Mouse (Mus musculus) testis, adult 2 months (tissue): Measurements from ENCODE around the gene Tnk1. TPM values are rescaled to one million over a fixed set of nuclear protein-coding genes. Genes with fewer than 3 reads are reported as not detected.

Source experiments
- H3K27ac ChIP-seq: fragments of 200-500 bp; 2 replicates; pipeline ENCODE4 v1.5.1; 2012; ENCODE audit warnings: low read depth, low read length; ENCODE audit not compliant: control insufficient read depth, insufficient read depth
- H3K27me3 ChIP-seq: fragments of 200-500 bp; 2 replicates; pipeline ENCODE4 v1.6.1; 2012; ENCODE audit warnings: mild to moderate bottlenecking, low read length, moderate library complexity; ENCODE audit not compliant: control insufficient read depth, insufficient read depth
- H3K36me3 ChIP-seq: fragments of 200-500 bp; 2 replicates; pipeline ENCODE4 v1.6.1; 2012; ENCODE audit warnings: mild to moderate bottlenecking, low read length; ENCODE audit not compliant: control insufficient read depth, insufficient read depth
- H3K4me1 ChIP-seq: fragments of 200-500 bp; 2 replicates; pipeline ENCODE4 v1.6.1; 2012; ENCODE audit warnings: low read length; ENCODE audit not compliant: control insufficient read depth, insufficient read depth
- H3K4me3 ChIP-seq: fragments of 200-500 bp; 2 replicates; pipeline ENCODE4 v1.5.1; 2012; ENCODE audit warnings: low read depth, mild to moderate bottlenecking, low read length, moderate library complexity, mixed read lengths; ENCODE audit not compliant: control insufficient read depth
- CTCF ChIP-seq: fragments of 200-500 bp; IDR thresholded peaks from 2 replicates; pipeline ENCODE4 v1.5.1; 2012; ENCODE audit warnings: low read depth, mild to moderate bottlenecking, inconsistent platforms, low read length, moderate library complexity; ENCODE audit not compliant: control insufficient read depth, insufficient read depth, insufficient replicate concordance
- POLR2A ChIP-seq: fragments of 200-500 bp; IDR thresholded peaks from 2 replicates; pipeline ENCODE4 v1.6.1; 2012; ENCODE audit warnings: low read depth, mild to moderate bottlenecking, inconsistent platforms, low read length, moderate library complexity; ENCODE audit not compliant: control insufficient read depth
- polyA plus RNA-seq: library from polyadenylated mRNA; depleted of rRNA; stranded (reverse); fragments of >200 nt; gene quantifications from 2 replicates; pipeline ENCODE4 v1.2.3, GENCODE M21; 2012

Tnk1 gene
- polyA plus RNA-seq, 1 experiment, result 1.6 TPM

DNA sequence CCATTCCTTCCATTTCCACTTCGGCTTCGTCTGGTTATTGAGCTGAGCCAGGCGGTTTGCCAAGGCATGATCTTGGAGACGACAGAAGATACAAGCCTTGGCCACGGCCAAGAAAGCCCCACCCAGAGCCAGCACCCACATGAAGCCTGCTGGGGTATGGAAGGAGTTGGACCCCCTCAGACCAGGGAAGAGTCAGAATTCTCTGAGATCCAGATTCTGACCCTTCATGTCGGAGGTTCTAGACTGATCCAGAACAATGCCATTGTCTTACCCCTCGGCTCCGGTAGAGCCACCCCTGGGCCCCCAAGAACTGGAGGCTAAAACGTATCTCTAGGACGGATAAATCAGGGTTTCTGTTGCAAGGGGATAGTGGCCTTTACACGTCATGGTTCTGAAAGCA lies 19.3 kb upstream of the Tnk1 start, which contains the start of gene Tmem95:
TSS of gene Tmem95 (minus strand) at position 141 of the 400 bp plus-strand sequence.
- H3K27ac ChIP-seq, result no peak within 1 kb of the TSS

DNA sequence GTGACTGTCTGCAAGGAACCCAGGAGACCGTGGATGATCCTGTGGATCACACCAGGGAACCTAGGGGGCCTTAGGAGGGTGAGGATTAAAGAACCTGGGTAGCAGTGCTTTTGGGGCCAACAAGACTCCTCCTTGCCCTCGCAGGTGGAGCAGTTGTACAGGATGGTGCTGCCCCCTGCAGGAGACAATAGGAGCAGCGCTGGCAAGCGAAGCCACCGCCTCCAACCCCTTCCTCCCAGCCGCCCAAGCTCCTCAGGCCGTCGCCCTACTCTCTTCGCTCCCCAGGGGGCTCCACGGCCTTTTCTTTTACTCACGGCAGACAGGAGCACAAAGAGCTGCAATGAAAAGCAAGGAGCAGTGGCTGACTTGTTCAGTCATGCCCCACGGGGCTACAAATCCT lies 18.3 kb upstream of the Tnk1 start:
- TF ChIP-seq CTCF (peak; percentile 94), POLR2A (no peak)
- Histone ChIP-seq H3K36me3 (no peaks in the 10 kb centered on the region), H3K4me1 (peaks cover 32% of the 10 kb centered on the region), H3K27me3 (no peaks in the 10 kb centered on the region), H3K27ac (no peak overlapping the region), H3K4me3 (peak overlapping the region; percentile 81)

More for the DNA sequence above, 19.3 kb upstream of the Tnk1 start, which contains the start of gene Tmem95:
- Histone ChIP-seq H3K4me3 (peak within 1 kb of the TSS; percentile 81), H3K27me3 (no peaks in the 10 kb centered on the region), H3K36me3 (no peaks in the 10 kb centered on the region), H3K4me1 (peaks cover 35% of the 10 kb centered on the region)
- TF ChIP-seq CTCF (no peak), POLR2A (0 out of 2 replicates have a peak, but pooled peaks have one; percentile 35)

DNA sequence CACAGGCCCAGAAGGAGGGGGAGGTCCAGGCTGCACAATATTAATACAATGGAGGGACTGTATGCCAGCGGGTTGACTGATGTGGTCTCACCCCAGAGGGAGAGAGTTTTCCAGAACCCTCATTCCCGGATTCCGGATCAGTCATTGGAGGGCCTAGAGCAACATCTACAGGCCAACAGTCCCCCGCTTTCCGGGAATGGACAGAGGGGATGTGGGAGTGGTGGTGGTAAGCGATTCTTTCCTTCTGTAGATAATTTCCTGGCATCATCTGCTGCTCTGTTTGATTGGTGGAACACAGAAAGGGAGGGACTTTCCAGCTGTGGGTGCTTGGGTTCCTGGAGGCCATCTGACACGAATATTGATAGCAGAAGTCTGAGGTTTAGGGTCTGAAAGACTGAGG lies 17.7 kb upstream of the Tnk1 start:
- Histone ChIP-seq H3K27ac (no peak overlapping the region), H3K4me3 (peak overlapping the region; percentile 81), H3K4me1 (peaks cover 26% of the 10 kb centered on the region), H3K36me3 (no peaks in the 10 kb centered on the region), H3K27me3 (no peaks in the 10 kb centered on the region)
- no peak for TF ChIP-seq CTCF
- no peak for TF ChIP-seq POLR2A

DNA sequence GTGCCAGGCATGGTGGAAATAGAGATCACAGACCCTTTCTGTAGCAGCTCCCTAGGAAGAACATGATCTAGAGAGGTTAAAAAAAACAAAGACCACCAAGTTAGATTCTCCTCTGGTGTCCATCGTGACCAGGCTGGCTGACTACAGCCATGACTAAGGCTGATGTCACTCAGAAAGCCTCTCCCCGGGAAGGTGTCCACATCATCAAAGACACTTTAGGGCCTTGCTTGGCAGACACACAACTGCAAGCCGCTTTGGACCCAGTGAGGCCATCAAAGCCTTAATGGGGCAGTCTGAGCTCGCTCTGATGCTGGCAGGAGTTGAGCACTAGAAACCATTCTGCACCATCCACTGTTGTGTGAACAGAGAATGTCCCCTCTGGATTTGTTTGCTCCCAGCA lies 13.9 kb upstream of the Tnk1 start:
- no peak for TF ChIP-seq CTCF
- no peak for TF ChIP-seq POLR2A
- H3K4me3 ChIP-seq, result no peak overlapping the region

DNA sequence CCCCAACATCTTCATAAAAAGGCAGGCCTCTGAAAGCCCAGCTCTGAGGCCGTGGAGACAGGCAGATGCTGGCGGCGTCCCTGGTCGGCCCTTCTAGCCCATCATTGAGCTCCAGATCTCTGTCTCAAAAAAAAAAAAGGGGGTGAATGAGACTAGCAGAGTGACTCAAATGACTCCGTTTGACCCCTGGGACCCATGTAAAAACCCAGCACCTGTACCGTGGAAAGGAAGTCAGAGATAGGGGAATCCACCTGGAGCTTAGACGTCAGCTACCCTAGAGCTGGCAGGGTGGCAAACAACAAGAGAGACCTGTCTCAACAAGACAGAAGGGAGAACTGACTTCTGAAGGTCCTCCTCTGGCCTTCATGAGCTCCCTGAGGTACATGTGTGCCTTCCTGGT lies 13.3 kb upstream of the Tnk1 start:
- Histone ChIP-seq H3K4me3 (no peak overlapping the region), H3K27me3 (no peaks in the 10 kb centered on the region), H3K36me3 (no peaks in the 10 kb centered on the region), H3K4me1 (peaks cover 7% of the 10 kb centered on the region), H3K27ac (no peak overlapping the region)
- no peak for TF ChIP-seq CTCF
- TF ChIP-seq POLR2A, result no peak

More for the DNA sequence above, 13.9 kb upstream of the Tnk1 start:
- H3K36me3 ChIP-seq, result no peaks in the 10 kb centered on the region
- peaks cover 10% of the 10 kb centered on the region for H3K4me1 ChIP-seq
- no peaks in the 10 kb centered on the region for H3K27me3 ChIP-seq
- no peak overlapping the region for H3K27ac ChIP-seq

DNA sequence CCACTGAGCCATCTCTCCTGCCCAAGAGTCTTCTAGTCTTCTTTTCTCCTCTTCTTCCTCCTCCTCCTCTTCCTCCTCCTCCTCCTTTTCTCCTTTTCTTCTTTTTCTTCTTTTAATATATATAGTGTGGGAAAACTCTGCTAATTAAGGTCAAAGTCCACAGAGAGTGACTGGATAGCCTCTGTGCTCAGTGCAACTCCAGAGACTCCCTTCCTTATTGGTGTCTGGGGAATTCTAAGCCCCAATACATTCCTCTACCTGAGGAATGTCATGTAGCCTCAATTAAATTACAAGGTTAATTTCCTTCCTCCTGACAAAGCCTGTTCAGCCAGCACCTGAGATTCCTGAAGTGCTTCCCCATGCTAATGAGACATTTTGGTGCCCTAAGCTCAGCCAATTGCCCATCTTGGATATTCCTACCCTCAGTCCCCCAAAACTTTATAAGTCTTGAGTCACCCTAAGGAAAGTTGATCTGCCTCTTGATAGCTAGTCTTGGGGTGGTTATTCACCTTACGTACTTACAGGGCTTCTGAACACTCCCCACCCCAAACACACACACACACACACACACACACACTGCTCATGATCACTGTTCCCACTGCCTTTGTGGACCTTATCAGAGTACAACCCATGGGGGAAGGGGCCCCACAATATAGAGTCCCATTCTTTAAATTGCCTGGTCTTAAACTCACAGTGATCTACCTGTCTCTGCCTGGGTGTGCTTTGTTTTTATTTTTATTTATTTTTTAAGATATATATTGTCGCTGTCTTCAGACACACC lies 11.9 kb upstream of the Tnk1 start:
- no peaks in the 10 kb centered on the region for H3K4me1 ChIP-seq
- H3K27ac ChIP-seq, result no peak overlapping the region
- H3K36me3 ChIP-seq, result no peaks in the 10 kb centered on the region
- TF ChIP-seq POLR2A (no peak), CTCF (no peak)
- H3K27me3 ChIP-seq, result no peaks in the 10 kb centered on the region
- H3K4me3 ChIP-seq, result no peak overlapping the region

DNA sequence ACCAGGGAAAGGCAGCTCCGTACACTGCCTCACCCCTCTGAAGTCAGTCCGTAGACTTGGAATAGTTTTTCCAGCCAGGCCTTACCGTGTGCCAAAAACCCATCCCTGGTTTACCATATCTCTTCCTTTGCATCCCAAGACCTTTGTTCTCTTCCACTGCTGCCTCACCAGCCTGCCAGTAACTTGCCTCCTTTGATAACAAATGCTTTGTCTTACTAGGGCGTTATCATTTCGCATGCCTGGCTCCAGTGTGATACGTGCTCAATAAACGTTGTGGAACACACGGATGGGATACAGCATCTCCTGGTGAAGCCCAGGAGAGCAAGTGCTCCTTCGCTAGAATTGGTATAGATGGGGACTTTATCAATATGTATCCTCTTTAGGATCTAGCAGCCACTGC lies 8.8 kb upstream of the Tnk1 start:
- H3K27me3 ChIP-seq, result no peaks in the 10 kb centered on the region
- H3K36me3 ChIP-seq, result no peaks in the 10 kb centered on the region
- no peak overlapping the region for H3K27ac ChIP-seq
- H3K4me1 ChIP-seq, result no peaks in the 10 kb centered on the region
- no peak for TF ChIP-seq POLR2A
- TF ChIP-seq CTCF, result no peak
- no peak overlapping the region for H3K4me3 ChIP-seq
